Mouse (Mus musculus) liver, postnatal 0 days (tissue): ENCODE measurements at regions not wholly inside any gene's neighbourhood (a gene's known extent, or its start where the extent isn't known, plus 50 kb on each side); places are given as distances from the start of the nearest gene placed in this dataset.

ENCODE experiments used
- ATAC-seq: fragments of 200-750 bp; cut with Nextera tagmentation; 2 replicates; pipeline ENCODE4 v1.8.0; 2017; ENCODE audit warnings: mild to moderate bottlenecking, moderate library complexity
- DNase-seq: peaks from one replicate; pipeline ENCODE4 v3.0.0-alpha.2; 2016
- H3K27ac ChIP-seq: fragments of 300-500 bp; sonication (generic); 2 replicates; pipeline ENCODE4 v1.5.1; 2014; ENCODE audit warnings: antibody characterized with exemption, moderate library complexity, mild to moderate bottlenecking, low read depth
- H3K27me3 ChIP-seq: fragments of 300-500 bp; sonication (generic); 2 replicates; pipeline ENCODE4 v1.6.1; 2014; ENCODE audit warnings: low read length, control low read depth, mixed read lengths; ENCODE audit not compliant: insufficient read depth
- H3K36me3 ChIP-seq: fragments of 300-500 bp; sonication (generic); replicated peaks from 2 replicates; pipeline ENCODE4 v1.6.1; 2014; ENCODE audit warnings: mild to moderate bottlenecking, control low read depth, low read length, moderate library complexity, mixed read lengths; ENCODE audit not compliant: insufficient read depth
- H3K4me1 ChIP-seq: fragments of 300-500 bp; sonication (generic); 2 replicates; pipeline ENCODE4 v1.6.1; 2014; ENCODE audit warnings: antibody characterized with exemption, mild to moderate bottlenecking, control low read depth; ENCODE audit not compliant: insufficient read depth
- H3K4me2 ChIP-seq: fragments of 300-500 bp; sonication (generic); 2 replicates; pipeline ENCODE4 v1.6.1; 2014; ENCODE audit warnings: low read depth, mild to moderate bottlenecking, low read length, moderate library complexity, mixed read lengths
- H3K4me3 ChIP-seq: fragments of 300-500 bp; sonication (generic); 2 replicates; pipeline ENCODE4 v1.5.1; 2014; ENCODE audit warnings: low read depth, low read length
- H3K9ac ChIP-seq: fragments of 300-500 bp; sonication (generic); replicated peaks from 2 replicates; pipeline ENCODE4 v1.6.1; 2014; ENCODE audit warnings: mild to moderate bottlenecking, moderate library complexity
- H3K9me3 ChIP-seq: fragments of 300-500 bp; sonication (generic); 2 replicates; pipeline ENCODE4 v1.6.1; 2016; ENCODE audit warnings: mild to moderate bottlenecking, control low read depth, low read length, mixed read lengths
- CTCF ChIP-seq: sonication (generic); IDR thresholded peaks from 2 replicates; pipeline ENCODE4 v1.5.1; 2016; ENCODE audit warnings: antibody characterized with exemption, low read depth
- EP300 ChIP-seq: IDR thresholded peaks from 2 replicates; pipeline ENCODE4 v1.6.1; 2016; ENCODE audit warnings: antibody characterized with exemption, low read depth, mild to moderate bottlenecking
- WGBS: fragments of 180-500 bp; shearing (Covaris S2); extraction: QIAGEN DNeasy Blood & Tissue Kit; methylation state at CpG from one replicate; pipeline ENCODE4 v1.1.7; 2014; ENCODE audit not compliant: insufficient replicate concordance; 5-methylcytosine and 5-hydroxymethylcytosine counted together

DNA sequence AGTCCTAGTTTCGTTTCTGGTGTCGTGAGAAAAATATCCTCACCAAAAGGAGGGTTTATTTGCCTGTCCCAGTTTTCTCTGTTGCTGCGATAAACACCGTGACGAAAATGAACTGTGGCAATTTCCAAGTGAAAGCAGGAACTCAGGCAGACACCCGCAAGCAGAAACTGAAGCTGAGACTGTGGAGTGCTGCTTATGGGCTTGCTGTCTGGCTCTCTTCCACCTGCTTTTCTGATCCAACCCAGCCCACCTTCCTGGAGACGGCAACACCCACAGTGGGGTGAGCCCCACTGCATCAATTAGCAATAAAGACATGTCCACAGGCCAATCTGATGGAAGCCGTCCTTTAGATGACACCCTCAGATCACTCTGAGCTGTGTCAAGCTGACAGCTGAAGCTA, 97.9 kb upstream of the Tgm3 start:
- ATAC-seq (no peak), DNase-seq (no peak)
- H3K9ac ChIP-seq = no peak overlapping the region
- 80% methylated on average over 8 of the region's 8 CpGs for WGBS
- no peaks in the 10 kb centered on the region for H3K9me3 ChIP-seq
- H3K36me3 ChIP-seq = no peaks in the 10 kb centered on the region
- TF ChIP-seq EP300 (no peak), CTCF (no peak)
- H3K27me3 ChIP-seq = peaks cover 6% of the 10 kb centered on the region; the same call in 1 of the 2 replicates
- H3K27ac ChIP-seq = no peak overlapping the region
- no peak overlapping the region for H3K4me2 ChIP-seq
- no peak overlapping the region for H3K4me3 ChIP-seq
- no peaks in the 10 kb centered on the region for H3K4me1 ChIP-seq

DNA sequence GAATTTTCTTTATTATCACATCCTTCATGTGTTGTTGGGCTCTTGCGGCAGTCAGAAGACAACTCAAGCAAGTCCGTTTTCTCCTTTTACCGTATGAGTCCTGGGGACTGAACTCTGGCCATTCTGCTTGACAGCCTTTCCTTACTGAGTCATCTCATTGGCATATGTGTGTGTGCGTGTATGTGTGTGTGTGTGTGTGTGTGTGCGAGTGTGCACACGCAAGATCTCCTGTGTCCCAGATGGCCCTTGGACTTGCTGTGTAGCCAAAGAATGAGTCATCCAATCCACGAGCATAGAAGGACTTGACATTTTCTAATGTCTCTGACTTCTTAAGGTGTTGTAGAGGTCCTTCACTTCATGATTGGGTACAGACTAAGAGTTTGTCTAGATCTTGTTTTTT, 95.7 kb upstream of the Tgm3 start:
- H3K9ac ChIP-seq = no peak overlapping the region
- H3K4me2 ChIP-seq = no peak overlapping the region
- DNase-seq (no peak), ATAC-seq (no peak)
- H3K4me3 ChIP-seq = no peak overlapping the region
- no peaks in the 10 kb centered on the region for H3K36me3 ChIP-seq
- no peaks in the 10 kb centered on the region for H3K4me1 ChIP-seq
- H3K27me3 ChIP-seq = no peaks in the 10 kb centered on the region
- 80% methylated on average over 7 of the region's 7 CpGs for WGBS
- no peak overlapping the region for H3K27ac ChIP-seq
- TF ChIP-seq CTCF = no peak
- TF ChIP-seq EP300 = no peak
- H3K9me3 ChIP-seq = no peaks in the 10 kb centered on the region

DNA sequence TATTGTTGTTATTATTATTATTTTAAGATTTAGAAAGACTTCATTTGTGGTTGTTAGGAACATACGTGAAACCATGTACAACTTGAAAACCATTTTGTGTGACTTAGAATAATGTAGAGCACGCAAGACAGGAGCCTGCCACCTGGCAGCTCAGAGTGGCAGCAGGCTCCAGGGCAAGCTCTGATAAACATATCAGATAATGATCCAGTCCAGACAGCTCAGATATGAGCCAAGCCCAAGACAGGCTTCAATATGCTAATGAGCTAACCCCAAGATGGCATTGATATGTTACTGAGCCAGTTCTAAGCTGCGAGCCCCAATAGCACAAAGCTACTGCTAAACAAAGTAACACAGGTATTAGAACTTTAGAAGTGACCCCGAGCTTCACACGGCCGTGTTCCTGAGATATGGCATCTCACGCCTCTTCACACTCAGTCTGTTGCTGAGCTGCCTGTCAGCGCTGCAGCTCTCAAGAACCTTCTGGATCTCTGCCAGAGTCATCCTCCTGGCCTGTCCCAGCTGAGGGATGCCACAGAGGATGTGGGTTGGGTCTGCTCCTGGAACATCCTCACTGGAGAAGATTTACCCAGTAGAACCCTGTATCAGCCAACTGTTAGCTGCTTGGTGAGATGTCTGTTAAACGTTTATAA, 93.9 kb upstream of the Tgm3 start:
- H3K9me3 ChIP-seq = no peaks in the 10 kb centered on the region
- H3K36me3 ChIP-seq = no peaks in the 10 kb centered on the region
- DNase-seq (no peak), ATAC-seq (no peak)
- TF ChIP-seq CTCF (no peak), EP300 (no peak)
- H3K4me3 ChIP-seq = no peak overlapping the region
- H3K27ac ChIP-seq = no peak overlapping the region
- no peak overlapping the region for H3K9ac ChIP-seq
- H3K4me2 ChIP-seq = no peak overlapping the region
- no peaks in the 10 kb centered on the region for H3K27me3 ChIP-seq
- WGBS = 74% methylated on average over 9 of the region's 9 CpGs
- H3K4me1 ChIP-seq = no peaks in the 10 kb centered on the region

DNA sequence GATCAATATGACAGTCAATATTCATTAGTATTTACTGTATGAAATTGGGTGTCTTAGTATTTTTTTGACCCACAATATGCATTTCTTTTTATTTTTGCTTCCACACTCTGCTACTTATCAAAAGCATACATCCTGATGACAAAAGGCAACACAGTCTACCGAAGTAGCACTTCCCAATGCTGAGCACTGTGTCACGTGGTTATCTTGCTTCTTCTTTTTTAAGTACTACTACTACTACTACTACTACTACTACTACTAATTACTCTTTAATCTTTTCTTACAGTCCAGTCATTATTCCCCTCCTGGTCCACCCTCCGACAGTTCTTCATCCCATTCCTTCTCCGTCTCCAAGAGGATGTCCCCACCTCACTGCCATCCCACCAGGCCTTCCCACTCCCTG, 92.6 kb upstream of the Tgm3 start:
- DNase-seq (no peak), ATAC-seq (no peak)
- Histone ChIP-seq H3K4me1 (no peaks in the 10 kb centered on the region), H3K36me3 (no peaks in the 10 kb centered on the region), H3K27ac (no peak overlapping the region), H3K9ac (no peak overlapping the region), H3K4me3 (no peak overlapping the region), H3K4me2 (no peak overlapping the region), H3K9me3 (no peaks in the 10 kb centered on the region), H3K27me3 (no peaks in the 10 kb centered on the region)
- TF ChIP-seq EP300 = no peak
- TF ChIP-seq CTCF = no peak
- 70% methylated on average over 4 of the region's 4 CpGs for WGBS

DNA sequence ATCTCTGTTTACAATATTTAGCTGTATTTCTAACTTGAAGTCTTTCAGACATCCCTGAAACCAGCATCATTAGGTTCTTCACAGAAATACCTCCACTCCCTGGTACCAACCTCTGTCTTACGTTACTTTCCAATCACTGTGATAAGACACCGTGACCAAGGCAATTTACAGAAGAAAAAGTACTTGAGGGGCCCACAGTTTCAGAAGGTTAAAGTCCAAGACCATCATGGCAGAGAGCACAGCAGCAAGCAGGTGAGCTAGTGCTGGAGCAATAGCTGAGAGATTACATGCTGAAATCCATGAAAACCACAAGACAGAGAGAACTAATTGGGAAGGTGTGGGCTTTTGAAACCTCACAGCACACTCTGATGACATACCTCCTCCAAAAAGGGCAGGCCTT, 84.9 kb upstream of the Tgm3 start:
- Histone ChIP-seq H3K4me2 (no peak overlapping the region), H3K9ac (no peak overlapping the region), H3K4me3 (no peak overlapping the region), H3K36me3 (no peaks in the 10 kb centered on the region), H3K27me3 (no peaks in the 10 kb centered on the region), H3K27ac (no peak overlapping the region), H3K9me3 (no peaks in the 10 kb centered on the region), H3K4me1 (no peaks in the 10 kb centered on the region)
- DNase-seq (no peak), ATAC-seq (no peak)
- TF ChIP-seq CTCF (no peak), EP300 (no peak)
- WGBS = 75% methylated on average over 2 of the region's 2 CpGs

DNA sequence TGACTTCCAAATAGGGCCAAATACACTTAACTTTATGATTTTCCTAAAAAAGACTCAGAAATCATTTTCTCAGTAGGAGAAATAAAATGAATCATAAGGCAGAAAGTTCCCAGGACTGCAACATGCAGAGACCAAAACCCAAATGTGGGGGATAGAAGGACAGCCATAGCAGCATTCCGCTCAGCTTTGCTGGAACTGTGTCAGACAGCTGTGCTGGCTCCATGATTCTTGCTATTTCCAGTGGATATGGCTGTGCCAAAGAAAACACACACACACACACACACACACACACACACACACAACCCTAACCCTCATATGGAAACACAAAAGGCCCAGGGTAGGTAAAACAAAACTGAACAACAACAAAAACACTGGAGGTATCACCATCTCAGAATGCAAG, 78.6 kb upstream of the Tgm3 start:
- no peaks in the 10 kb centered on the region for H3K27me3 ChIP-seq
- no peaks in the 10 kb centered on the region for H3K36me3 ChIP-seq
- TF ChIP-seq CTCF (no peak), EP300 (no peak)
- DNase-seq (no peak), ATAC-seq (no peak)
- H3K27ac ChIP-seq = no peak overlapping the region
- H3K9ac ChIP-seq = no peak overlapping the region
- H3K4me1 ChIP-seq = no peaks in the 10 kb centered on the region
- no peak overlapping the region for H3K4me2 ChIP-seq
- 77% methylated on average over 1 of the region's 1 CpGs for WGBS
- no peak overlapping the region for H3K4me3 ChIP-seq
- H3K9me3 ChIP-seq = no peaks in the 10 kb centered on the region

DNA sequence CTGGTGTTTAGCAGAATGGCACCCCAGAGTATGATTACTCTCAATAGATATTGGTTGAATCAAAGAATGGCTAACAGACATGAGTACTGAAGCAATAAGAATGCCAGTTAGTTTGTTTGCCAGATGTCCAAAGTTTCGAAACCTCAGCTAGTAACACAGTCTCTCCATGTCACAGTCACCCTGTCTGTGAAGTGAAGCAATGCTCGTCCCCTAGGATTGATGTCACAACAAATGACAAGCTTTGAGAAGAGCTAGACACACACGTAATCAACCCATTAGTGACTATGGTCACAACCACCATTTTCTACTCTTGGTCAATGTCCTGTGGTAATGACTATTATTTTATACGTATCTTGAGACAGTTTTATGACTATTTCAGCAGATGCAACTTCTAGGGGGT, 69.3 kb upstream of the Tgm3 start:
- Histone ChIP-seq H3K27me3 (no peaks in the 10 kb centered on the region), H3K36me3 (no peaks in the 10 kb centered on the region), H3K27ac (no peak overlapping the region), H3K4me3 (no peak overlapping the region), H3K4me1 (no peaks in the 10 kb centered on the region), H3K4me2 (no peak overlapping the region), H3K9me3 (no peaks in the 10 kb centered on the region), H3K9ac (no peak overlapping the region)
- TF ChIP-seq EP300 (no peak), CTCF (no peak)
- 64% methylated on average over 4 of the region's 4 CpGs for WGBS
- DNase-seq (no peak), ATAC-seq (peak; percentile 65; the same call in 1 of the 2 replicates)
